Mouse (Mus musculus) neural tube, embryonic 14.5 days (tissue): ENCODE measurements at regions not wholly inside any gene's neighbourhood (a gene's known extent, or its start where the extent isn't known, plus 50 kb on each side); places are given as distances from the start of the nearest gene placed in this dataset.
A peak's percentile ranks its signal among the peaks of the same experiment; 100 is the strongest.

Experiments used
- ATAC-seq: fragments of 200-750 bp; cut with Nextera tagmentation; 2 replicates; pipeline ENCODE4 v1.8.0; 2017; ENCODE audit warnings: low read depth, mild to moderate bottlenecking, moderate TSS enrichment, moderate library complexity
- H3K27ac ChIP-seq: fragments of 300-500 bp; sonication (generic); 2 replicates; pipeline ENCODE4 v1.5.1; 2014; ENCODE audit warnings: low read depth, mild to moderate bottlenecking, control low read depth, low read length, moderate library complexity, mixed read lengths
- H3K27me3 ChIP-seq: fragments of 300-500 bp; sonication (generic); 2 replicates; pipeline ENCODE4 v1.6.1; 2014; ENCODE audit warnings: low read length; ENCODE audit not compliant: control insufficient read depth, insufficient read depth
- H3K36me3 ChIP-seq: fragments of 300-500 bp; sonication (generic); 2 replicates; pipeline ENCODE4 v1.6.1; 2014; ENCODE audit warnings: low read length, mixed read lengths; ENCODE audit not compliant: control insufficient read depth, insufficient read depth
- H3K4me1 ChIP-seq: fragments of 300-500 bp; sonication (generic); 2 replicates; pipeline ENCODE4 v1.6.1; 2014; ENCODE audit warnings: low read length; ENCODE audit not compliant: control insufficient read depth, insufficient read depth
- H3K4me2 ChIP-seq: fragments of 300-500 bp; sonication (generic); 2 replicates; pipeline ENCODE4 v1.6.1; 2014; ENCODE audit warnings: mild to moderate bottlenecking, low read depth, low read length, control low read depth
- H3K4me3 ChIP-seq: fragments of 300-500 bp; sonication (generic); 2 replicates; pipeline ENCODE4 v1.5.1; 2014; ENCODE audit warnings: low read depth, low read length, control low read depth, mixed read lengths
- H3K9ac ChIP-seq: fragments of 300-500 bp; sonication (generic); replicated peaks from 2 replicates; pipeline ENCODE4 v1.6.1; 2014; ENCODE audit warnings: low read depth, mild to moderate bottlenecking, control low read depth, low read length, mixed read lengths
- H3K9me3 ChIP-seq: fragments of 300-500 bp; sonication (generic); 2 replicates; pipeline ENCODE4 v1.6.1; 2016; ENCODE audit warnings: low read length; ENCODE audit not compliant: control insufficient read depth
- WGBS: fragments of 180-500 bp; shearing (Covaris S2); extraction: QIAGEN DNeasy Blood & Tissue Kit; methylation state at CpG from one replicate; pipeline ENCODE4 v1.1.7; 2014; 5-methylcytosine and 5-hydroxymethylcytosine counted together

GRCm38 (mm10) chr5:18916688-18917285 lies 310.0 kb upstream of the Magi2 start:
- Histone ChIP-seq H3K9ac (no peak overlapping the region), H3K4me1 (no peaks in the 10 kb centered on the region), H3K4me2 (no peak overlapping the region), H3K4me3 (no peak overlapping the region), H3K9me3 (peaks cover 3% of the 10 kb centered on the region; the same call in 1 of the 2 replicates), H3K36me3 (no peaks in the 10 kb centered on the region), H3K27ac (no peak overlapping the region), H3K27me3 (no peaks in the 10 kb centered on the region)
- ATAC-seq = peak; percentile 68; the same call in 1 of the 2 replicates
- 46% methylated on average over 7 of the region's 7 CpGs for WGBS

- H3K4me2 ChIP-seq = no peak overlapping the region
- H3K9me3 ChIP-seq = no peaks in the 10 kb centered on the region
- no peak overlapping the region for H3K27ac ChIP-seq
- H3K4me3 ChIP-seq = no peak overlapping the region
- no peak for ATAC-seq
- H3K27me3 ChIP-seq = no peaks in the 10 kb centered on the region
- H3K9ac ChIP-seq = no peak overlapping the region
- WGBS = 68% methylated on average over 4 of the region's 4 CpGs
- H3K4me1 ChIP-seq = no peaks in the 10 kb centered on the region
- H3K36me3 ChIP-seq = no peaks in the 10 kb centered on the region
Measured at GRCm38 (mm10) chr5:18953875-18954474, 272.9 kb upstream of the Magi2 start.
